Mouse (Mus musculus): ENCODE results near the gene St6galnac6.

DNA sequence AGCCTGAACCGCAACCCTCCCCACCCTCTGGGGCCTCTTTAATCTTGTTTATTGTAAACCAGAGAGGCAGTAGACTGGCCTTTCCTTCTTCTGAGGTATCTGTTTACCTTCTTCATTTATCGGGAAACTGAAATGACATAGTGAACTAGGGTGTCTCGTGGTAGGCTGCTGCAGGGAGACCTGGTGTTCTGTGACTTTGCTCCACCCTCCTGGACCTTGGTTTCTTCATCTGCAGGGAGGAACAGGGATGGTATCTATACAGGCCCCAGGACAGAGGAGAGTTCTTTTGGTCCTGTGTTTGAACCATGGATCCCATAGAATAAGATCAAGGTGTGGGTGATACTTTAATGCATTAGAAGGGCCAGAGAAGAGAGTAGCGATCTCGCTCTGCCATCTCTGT is 48.3 kb upstream of the St6galnac6 start:
- TF ChIP-seq CTCF (IDR thresholded peaks at IDR 0.05; ENCODE audit: borderline replicate concordance, insufficient read depth, low read length) (no peak), POLR2A (IDR thresholded peaks at IDR 0.05; ENCODE audit: low read depth, low read length) (no peak)

Data from embryonic fibroblast, embryonic 13.5 days (primary cell).